Mouse (Mus musculus): ENCODE data around the gene Peg12. TPM values are rescaled to one million over a fixed set of nuclear protein-coding genes. Genes with fewer than 3 reads are reported as not detected.

Peg12 gene
- total and polyA plus RNA-seq, 3 experiments = not detected

DNA sequence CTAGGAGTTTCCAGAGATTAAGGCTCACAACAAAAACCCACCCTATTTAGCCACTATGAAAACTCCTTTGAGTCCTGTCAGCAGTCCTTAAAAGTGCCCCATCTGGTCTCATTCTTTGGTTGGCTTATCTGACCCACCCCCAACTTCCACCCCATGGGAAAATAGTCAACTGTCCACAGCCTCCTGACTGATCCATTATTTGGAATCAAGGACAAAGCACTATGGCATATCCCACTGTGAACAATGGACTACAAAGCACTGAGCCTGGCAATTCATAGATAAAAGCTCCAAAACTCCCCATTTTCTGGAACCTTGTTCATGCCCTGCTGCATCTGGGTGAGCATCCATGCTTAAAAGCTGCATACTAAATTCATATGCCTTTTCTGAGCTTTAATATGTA is 48.1 kb downstream of the Peg12 start:
- DNase-seq (ENCODE audit: extremely low read depth) = no peak

DNA sequence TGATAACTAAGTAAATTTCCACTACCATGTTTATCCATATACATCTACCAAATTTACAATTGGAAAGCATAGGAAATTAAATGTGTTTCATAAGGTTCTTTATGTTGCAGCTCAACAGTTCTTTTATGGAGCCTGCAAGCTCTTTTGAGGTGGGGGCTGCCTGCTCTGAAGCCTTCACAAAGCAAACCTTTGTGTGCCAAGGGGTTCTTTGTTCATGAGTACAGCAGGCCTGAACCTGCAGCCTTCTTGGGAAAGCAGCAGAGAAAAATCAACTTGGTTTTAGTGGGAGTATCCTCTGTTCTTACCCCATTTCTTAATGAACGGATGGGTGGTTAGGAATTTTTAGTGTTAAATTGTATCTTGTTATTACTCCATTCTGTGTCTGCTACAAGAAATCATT is 49.1 kb downstream of the Peg12 start:
- Histone ChIP-seq H3K27ac (ENCODE audit: insufficient read depth, low read depth) (no peak overlapping the region), H3K4me1 (ENCODE audit: control insufficient read depth in 1 of 2, insufficient read depth in 2 of 2) (no peaks in the 10 kb centered on the region), H3K79me2 (replicated peaks; ENCODE audit: control insufficient read depth, extremely low read depth, insufficient read depth, poor library complexity, severe bottlenecking) (no peaks in the 10 kb centered on the region), H3K9me3 (replicated peaks; ENCODE audit: low read length) (peaks cover 30% of the 10 kb centered on the region), H3K4me3 (replicated peaks in 1 of 3; ENCODE audit: low read depth in 2 of 3, low read length in 2 of 3, poor library complexity in 1 of 3) (no peak overlapping the region), H3K9ac (ENCODE audit: insufficient read depth, low read depth) (no peak overlapping the region), H3K27me3 (replicated peaks) (no peaks in the 10 kb centered on the region), H3K4me2 (ENCODE audit: insufficient read depth, low read depth, poor library complexity, severe bottlenecking) (no peak overlapping the region), H3K36me3 (replicated peaks in 1 of 2; ENCODE audit: control insufficient read depth in 1 of 2, insufficient read depth in 1 of 2, low read length in 1 of 2) (no peaks in the 10 kb centered on the region)
- DNase-seq (ENCODE audit: extremely low read depth) = no peak
- in situ Hi-C loops (cut with MboI; ENCODE audit: low pct_ligation_motif_present, low pct_unique_long_range_greater_than_20kb, low sequenced_read_pairs) (no loop called here), dilution Hi-C loops (cut with MboI; ENCODE audit: extremely low pct_ligation_motif_present, extremely low pct_unique_long_range_greater_than_20kb, low sequenced_read_pairs) (no loop called here)
- TF ChIP-seq POLR2A (IDR thresholded peaks at IDR 0.05; ENCODE audit: low read depth, low read length) (no peak), EP300 (IDR thresholded peaks at IDR 0.05; ENCODE audit: low read length) (no peak), RAD21 (IDR thresholded peaks at IDR 0.05; ENCODE audit: low read depth, low read length) (no peak), NELFE (IDR thresholded peaks at IDR 0.05; ENCODE audit: low read depth, low read length) (no peak), BHLHE40 (IDR thresholded peaks at IDR 0.05; ENCODE audit: low read depth, low read length) (no peak), TCF12 (IDR thresholded peaks at IDR 0.05; ENCODE audit: low read depth, low read length) (no peak), RCOR1 (conservative IDR thresholded peaks at IDR 0.05; ENCODE audit: low read depth, low read length) (no peak), NRF1 (IDR thresholded peaks at IDR 0.05; ENCODE audit: low read depth, low read length) (no peak), CHD2 (IDR thresholded peaks at IDR 0.05; ENCODE audit: low read length) (no peak), JUN (IDR thresholded peaks at IDR 0.05; ENCODE audit: insufficient read depth, low read depth, low read length) (no peak)

More for the DNA sequence above, 48.1 kb downstream of the Peg12 start:
- Histone ChIP-seq H3K4me2 (ENCODE audit: insufficient read depth, low read depth, poor library complexity, severe bottlenecking) (no peak overlapping the region), H3K36me3 (replicated peaks in 1 of 2; ENCODE audit: control insufficient read depth in 1 of 2, insufficient read depth in 1 of 2, low read length in 1 of 2) (no peaks in the 10 kb centered on the region), H3K79me2 (replicated peaks; ENCODE audit: control insufficient read depth, extremely low read depth, insufficient read depth, poor library complexity, severe bottlenecking) (no peaks in the 10 kb centered on the region), H3K9ac (ENCODE audit: insufficient read depth, low read depth) (no peak overlapping the region), H3K9me3 (replicated peaks; ENCODE audit: low read length) (peaks cover 31% of the 10 kb centered on the region), H3K27me3 (replicated peaks) (no peaks in the 10 kb centered on the region), H3K4me3 (replicated peaks in 1 of 3; ENCODE audit: low read depth in 2 of 3, low read length in 2 of 3, poor library complexity in 1 of 3) (no peak overlapping the region), H3K27ac (ENCODE audit: insufficient read depth, low read depth) (no peak overlapping the region), H3K4me1 (ENCODE audit: control insufficient read depth in 1 of 2, insufficient read depth in 2 of 2) (no peaks in the 10 kb centered on the region)
- in situ Hi-C loops (cut with MboI; ENCODE audit: low pct_ligation_motif_present, low pct_unique_long_range_greater_than_20kb, low sequenced_read_pairs) = no loop called here
- TF ChIP-seq NELFE (IDR thresholded peaks at IDR 0.05; ENCODE audit: low read depth, low read length) (no peak), KAT2A (IDR thresholded peaks at IDR 0.05; ENCODE audit: insufficient replicate concordance, low read length) (no peak), POLR2AphosphoS2 (IDR thresholded peaks at IDR 0.05; ENCODE audit: low read depth, low read length) (no peak), SIN3A (IDR thresholded peaks at IDR 0.05; ENCODE audit: low read length) (no peak), UBTF (IDR thresholded peaks at IDR 0.05; ENCODE audit: low read depth, low read length) (no peak), MEF2A (IDR thresholded peaks at IDR 0.05; ENCODE audit: borderline replicate concordance, low read depth, low read length) (no peak), NRF1 (IDR thresholded peaks at IDR 0.05; ENCODE audit: low read depth, low read length) (no peak), PAX5 (IDR thresholded peaks at IDR 0.05; ENCODE audit: low read length) (no peak), CTCF (conservative IDR thresholded peaks at IDR 0.05 in 1 of 2, IDR thresholded peaks at IDR 0.05 in 1 of 2; ENCODE audit: low read depth in 2 of 2, low read length in 2 of 2) (no peak), MXI1 (IDR thresholded peaks at IDR 0.05; ENCODE audit: low read depth, low read length) (no peak), E2F4 (IDR thresholded peaks at IDR 0.05; ENCODE audit: insufficient replicate concordance, low read depth, low read length) (no peak), TCF12 (IDR thresholded peaks at IDR 0.05; ENCODE audit: low read depth, low read length) (no peak), MAFK (IDR thresholded peaks at IDR 0.05; ENCODE audit: insufficient replicate concordance, low read length) (no peak), CHD1 (IDR thresholded peaks at IDR 0.05; ENCODE audit: low read depth, low read length) (no peak), USF1 (IDR thresholded peaks at IDR 0.05; ENCODE audit: low read depth, low read length) (no peak), RCOR1 (conservative IDR thresholded peaks at IDR 0.05; ENCODE audit: low read depth, low read length) (no peak), MAX (IDR thresholded peaks at IDR 0.05; ENCODE audit: low read length) (no peak), TBP (conservative IDR thresholded peaks at IDR 0.05; ENCODE audit: low read depth, low read length) (no peak), BHLHE40 (IDR thresholded peaks at IDR 0.05; ENCODE audit: low read depth, low read length) (no peak)
- dilution Hi-C loops (cut with MboI; ENCODE audit: extremely low pct_ligation_motif_present, extremely low pct_unique_long_range_greater_than_20kb, low sequenced_read_pairs) = no loop called here
